Mouse (Mus musculus) embryonic facial prominence, embryonic 10.5 days (tissue): ENCODE measurements at regions not wholly inside any gene's neighbourhood (a gene's known extent, or its start where the extent isn't known, plus 50 kb on each side); places are given as distances from the start of the nearest gene placed in this dataset.

Experiments
- DNase-seq: peaks from one replicate; pipeline ENCODE4 v3.0.0-alpha.2; 2017; ENCODE audit warnings: low spot score
- H3K27ac ChIP-seq: fragments of 300-500 bp; sonication (generic); replicated peaks from 2 replicates; pipeline ENCODE4 v1.5.1; 2016; ENCODE audit warnings: mild to moderate bottlenecking
- H3K27me3 ChIP-seq: fragments of 300-500 bp; sonication (generic); replicated peaks from 2 replicates; pipeline ENCODE4 v1.6.1; 2016; ENCODE audit warnings: low read depth, mild to moderate bottlenecking; ENCODE audit not compliant: poor library complexity, severe bottlenecking
- H3K36me3 ChIP-seq: fragments of 300-500 bp; sonication (generic); replicated peaks from 2 replicates; pipeline ENCODE4 v1.6.1; 2016; ENCODE audit warnings: mild to moderate bottlenecking, moderate library complexity
- H3K4me1 ChIP-seq: fragments of 300-500 bp; sonication (generic); 2 replicates; pipeline ENCODE4 v1.6.1; 2016
- H3K4me3 ChIP-seq: fragments of 300-500 bp; sonication (generic); 2 replicates; pipeline ENCODE4 v1.5.1; 2016; ENCODE audit warnings: mild to moderate bottlenecking, moderate library complexity
- H3K9me3 ChIP-seq: fragments of 300-500 bp; sonication (generic); 2 replicates; pipeline ENCODE4 v1.6.1; 2016; ENCODE audit warnings: mild to moderate bottlenecking
- WGBS: fragments of 180-500 bp; shearing (Covaris S2); methylation state at CpG from one replicate; pipeline ENCODE4 v1.1.7; 2016; 5-methylcytosine and 5-hydroxymethylcytosine counted together

DNA sequence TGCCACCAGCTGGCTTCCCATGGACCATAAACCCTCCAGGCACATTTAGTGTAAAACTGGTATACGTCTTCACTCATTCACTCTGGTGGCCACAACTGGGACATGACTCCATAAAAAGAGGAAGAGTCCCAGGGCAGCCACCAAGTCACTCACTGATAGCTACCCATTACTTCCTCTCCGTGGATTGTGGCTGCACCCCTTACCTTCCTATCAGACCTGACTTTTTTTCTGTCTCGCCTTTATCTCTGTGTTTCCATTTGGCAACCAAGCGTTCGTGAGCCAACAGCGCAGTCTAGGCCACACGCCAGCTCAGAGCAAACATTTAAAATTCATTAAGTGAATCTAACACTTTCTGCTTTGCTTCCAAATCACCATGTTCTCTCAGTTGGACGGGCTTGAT is 53.9 kb upstream of the Slc44a1 start:
- H3K4me1 ChIP-seq, result no peaks in the 10 kb centered on the region
- no peaks in the 10 kb centered on the region for H3K27me3 ChIP-seq
- no peaks in the 10 kb centered on the region for H3K36me3 ChIP-seq
- no peaks in the 10 kb centered on the region for H3K9me3 ChIP-seq
- H3K4me3 ChIP-seq, result no peak overlapping the region
- H3K27ac ChIP-seq, result no peak overlapping the region
- WGBS, result 93% methylated on average over 8 of the region's 8 CpGs
- DNase-seq, result no peak

GRCm38 (mm10) chr4:53384761-53385160 is 55.5 kb upstream of the Slc44a1 start:
- Histone ChIP-seq H3K27ac (no peak overlapping the region), H3K4me3 (no peak overlapping the region), H3K36me3 (no peaks in the 10 kb centered on the region), H3K4me1 (no peaks in the 10 kb centered on the region), H3K27me3 (no peaks in the 10 kb centered on the region), H3K9me3 (no peaks in the 10 kb centered on the region)
- WGBS, result 48% methylated on average over 6 of the region's 6 CpGs
- peak; percentile 57 for DNase-seq

DNA sequence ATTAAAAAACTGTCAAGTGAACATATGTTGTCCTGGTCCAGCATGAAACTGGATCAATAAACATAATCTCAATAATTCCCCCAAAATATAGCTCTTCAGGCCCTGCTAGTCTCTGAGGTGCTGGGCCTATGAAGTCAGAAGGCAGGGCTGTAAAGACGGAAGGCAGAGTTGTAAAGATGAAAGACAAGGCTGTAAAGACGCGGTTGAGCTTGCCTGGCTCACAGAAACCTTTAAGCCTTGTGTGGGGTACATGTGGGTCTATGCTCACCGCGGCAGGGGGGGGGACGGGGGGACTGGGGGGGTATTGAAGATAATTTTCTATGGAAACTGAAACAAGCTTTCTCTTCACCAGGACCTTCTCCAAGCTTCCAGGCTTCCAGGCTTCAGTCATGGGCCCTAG is 56.1 kb upstream of the Slc44a1 start:
- no peaks in the 10 kb centered on the region for H3K36me3 ChIP-seq
- H3K4me1 ChIP-seq, result no peaks in the 10 kb centered on the region
- no peaks in the 10 kb centered on the region for H3K27me3 ChIP-seq
- H3K4me3 ChIP-seq, result no peak overlapping the region
- no peak overlapping the region for H3K27ac ChIP-seq
- WGBS, result 80% methylated on average over 6 of the region's 6 CpGs
- DNase-seq, result no peak
- H3K9me3 ChIP-seq, result no peaks in the 10 kb centered on the region

DNA sequence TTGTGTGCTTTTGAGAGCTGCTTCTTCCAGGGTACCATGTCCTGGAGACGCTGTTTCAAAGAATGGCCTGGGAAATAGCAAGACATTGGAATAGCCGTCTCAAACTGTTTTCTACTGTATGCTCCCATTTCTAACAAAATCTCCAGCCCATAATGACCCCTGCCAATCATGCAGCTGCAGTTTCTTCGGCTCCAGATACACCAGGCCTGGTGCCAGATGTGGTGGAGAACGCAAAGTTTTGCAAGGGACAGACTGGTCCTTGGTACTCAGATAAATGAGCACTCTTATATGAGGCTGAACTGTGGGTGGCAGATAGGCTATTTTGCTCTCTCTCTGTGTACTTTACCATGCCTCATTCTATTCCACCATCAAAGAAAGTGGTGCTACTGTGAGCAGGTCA is 58.2 kb upstream of the Slc44a1 start:
- H3K4me3 ChIP-seq, result no peak overlapping the region
- DNase-seq, result no peak
- no peaks in the 10 kb centered on the region for H3K9me3 ChIP-seq
- H3K27ac ChIP-seq, result no peak overlapping the region
- no peaks in the 10 kb centered on the region for H3K4me1 ChIP-seq
- no peaks in the 10 kb centered on the region for H3K36me3 ChIP-seq
- no peaks in the 10 kb centered on the region for H3K27me3 ChIP-seq
- 73% methylated on average over 4 of the region's 4 CpGs for WGBS

- H3K27me3 ChIP-seq, result no peaks in the 10 kb centered on the region
- DNase-seq, result no peak
- no peak overlapping the region for H3K27ac ChIP-seq
- H3K36me3 ChIP-seq, result no peaks in the 10 kb centered on the region
- 89% methylated on average over 1 of the region's 1 CpGs for WGBS
- H3K4me1 ChIP-seq, result no peaks in the 10 kb centered on the region
- no peaks in the 10 kb centered on the region for H3K9me3 ChIP-seq
- no peak overlapping the region for H3K4me3 ChIP-seq
These were observed 60.4 kb upstream of the Slc44a1 start for GRCm38 (mm10) chr4:53379855-53380254.

DNA sequence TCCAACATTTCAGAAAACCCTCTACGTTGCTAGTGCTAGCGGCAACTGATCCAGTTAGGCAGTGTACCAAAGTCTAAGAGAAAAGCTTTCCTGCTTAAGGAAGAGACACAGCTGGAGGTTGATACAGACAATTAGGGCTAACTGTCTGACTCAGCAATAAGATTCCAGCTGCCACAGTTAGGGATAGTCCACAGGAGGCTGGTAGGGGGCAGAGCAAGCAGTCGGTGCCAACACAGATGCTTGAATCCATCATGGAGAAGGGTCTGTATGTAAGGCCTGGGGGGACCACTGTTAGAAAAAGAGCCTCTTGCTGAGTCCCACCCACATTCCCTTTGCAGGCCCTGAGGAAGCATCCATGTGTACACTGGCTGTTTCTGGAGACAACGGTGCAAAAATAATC is 63.2 kb upstream of the Slc44a1 start:
- H3K36me3 ChIP-seq, result no peaks in the 10 kb centered on the region
- no peak for DNase-seq

GRCm38 (mm10) chr4:53356374-53356773 is 83.8 kb upstream of the Slc44a1 start:
- Histone ChIP-seq H3K27me3 (no peaks in the 10 kb centered on the region), H3K4me1 (peaks cover 5% of the 10 kb centered on the region; the same call in 1 of the 2 replicates), H3K4me3 (no peak overlapping the region), H3K27ac (no peak overlapping the region), H3K36me3 (no peaks in the 10 kb centered on the region), H3K9me3 (no peaks in the 10 kb centered on the region)
- 77% methylated on average over 2 of the region's 2 CpGs for WGBS
- no peak for DNase-seq

More for the DNA sequence above, 63.2 kb upstream of the Slc44a1 start:
- Histone ChIP-seq H3K9me3 (no peaks in the 10 kb centered on the region), H3K27ac (no peak overlapping the region), H3K27me3 (no peaks in the 10 kb centered on the region), H3K4me3 (no peak overlapping the region), H3K4me1 (no peaks in the 10 kb centered on the region)
- WGBS, result 79% methylated on average over 4 of the region's 4 CpGs

- WGBS, result 42% methylated on average over 5 of the region's 5 CpGs
- Histone ChIP-seq H3K27ac (no peak overlapping the region), H3K36me3 (no peaks in the 10 kb centered on the region), H3K27me3 (no peaks in the 10 kb centered on the region), H3K9me3 (no peaks in the 10 kb centered on the region), H3K4me3 (no peak overlapping the region), H3K4me1 (peaks cover 5% of the 10 kb centered on the region; the same call in 1 of the 2 replicates)
- DNase-seq, result no peak
These were observed 85.3 kb upstream of the Slc44a1 start for GRCm38 (mm10) chr4:53354961-53355360.

DNA sequence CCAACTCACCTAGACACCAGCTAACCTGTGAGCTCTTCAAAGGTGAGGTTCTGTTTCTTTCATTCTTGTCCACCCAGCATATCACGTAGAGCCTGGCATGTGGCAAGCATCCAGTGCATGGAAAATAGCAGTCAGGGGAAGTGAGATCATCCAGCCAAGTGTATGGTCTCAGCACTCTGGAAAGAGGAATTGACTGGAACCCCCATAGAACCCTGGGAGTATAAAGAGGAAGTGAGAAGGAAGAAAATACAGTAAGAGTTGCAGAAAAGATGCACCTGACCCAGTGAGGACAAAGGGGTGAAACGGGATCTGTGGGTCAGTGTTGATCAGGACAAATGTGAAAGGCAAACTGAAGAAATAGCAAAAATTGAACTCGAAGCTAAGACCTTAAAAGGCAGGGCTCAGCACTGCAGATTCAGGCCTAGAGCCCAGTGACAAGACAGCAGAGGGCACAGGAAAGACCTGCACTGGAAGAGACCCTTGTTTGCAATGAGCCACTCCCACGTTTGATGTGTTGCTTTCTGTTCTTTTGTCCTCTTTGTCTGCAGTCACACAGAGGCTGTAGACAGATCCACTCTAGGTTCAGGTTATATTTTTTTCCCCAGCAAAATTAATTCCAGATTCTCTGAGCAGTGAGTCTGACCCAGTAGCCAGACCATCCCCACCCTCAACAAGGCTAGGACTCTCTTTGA is 86.7 kb upstream of the Slc44a1 start:
- no peaks in the 10 kb centered on the region for H3K9me3 ChIP-seq
- H3K27ac ChIP-seq, result no peak overlapping the region; the same call in 1 of the 2 replicates
- peaks cover 5% of the 10 kb centered on the region; the same call in 1 of the 2 replicates for H3K4me1 ChIP-seq
- H3K4me3 ChIP-seq, result no peak overlapping the region
- DNase-seq, result no peak
- 59% methylated on average over 4 of the region's 4 CpGs for WGBS
- H3K36me3 ChIP-seq, result no peaks in the 10 kb centered on the region
- H3K27me3 ChIP-seq, result no peaks in the 10 kb centered on the region

DNA sequence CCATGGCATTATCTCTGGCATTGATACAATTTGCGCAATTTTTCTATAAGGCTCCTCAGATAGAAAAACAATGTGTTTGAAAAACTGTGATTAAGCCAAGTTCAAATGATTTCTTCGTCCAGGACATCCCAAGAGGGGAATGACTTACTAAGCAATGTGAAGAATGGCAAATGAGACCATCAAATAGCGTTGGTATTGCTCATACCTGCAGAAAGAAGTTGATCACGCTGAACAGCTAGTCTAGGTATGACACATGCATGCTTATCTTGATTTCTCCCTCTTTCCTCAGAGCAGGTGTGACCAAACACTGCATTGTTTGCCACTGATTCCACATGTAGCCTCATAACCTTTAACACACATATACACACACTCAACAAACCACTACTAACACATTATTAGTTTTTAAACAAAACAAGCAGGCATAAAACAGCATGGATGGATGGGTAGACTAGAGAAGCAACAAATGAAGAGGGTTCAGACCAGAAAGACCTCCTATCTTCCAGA is 89.1 kb upstream of the Slc44a1 start:
- H3K27me3 ChIP-seq, result no peaks in the 10 kb centered on the region
- H3K27ac ChIP-seq, result no peak overlapping the region
- no peaks in the 10 kb centered on the region for H3K36me3 ChIP-seq
- no peak for DNase-seq
- no peak overlapping the region for H3K4me3 ChIP-seq
- no peaks in the 10 kb centered on the region for H3K9me3 ChIP-seq
- peaks cover 5% of the 10 kb centered on the region; the same call in 1 of the 2 replicates for H3K4me1 ChIP-seq
- 90% methylated on average over 4 of the region's 4 CpGs for WGBS

- WGBS, result 90% methylated on average over 4 of the region's 4 CpGs
- no peak overlapping the region for H3K4me3 ChIP-seq
- H3K36me3 ChIP-seq, result no peaks in the 10 kb centered on the region
- H3K27me3 ChIP-seq, result no peaks in the 10 kb centered on the region
- H3K9me3 ChIP-seq, result peaks cover 6% of the 10 kb centered on the region; the same call in 1 of the 2 replicates
- DNase-seq, result no peak
- H3K27ac ChIP-seq, result no peak overlapping the region
- no peaks in the 10 kb centered on the region for H3K4me1 ChIP-seq
These were observed 94.9 kb upstream of the Slc44a1 start for GRCm38 (mm10) chr4:53345346-53345745.

- no peak overlapping the region for H3K27ac ChIP-seq
- no peak for DNase-seq
- 81% methylated on average over 8 of the region's 8 CpGs for WGBS
- no peaks in the 10 kb centered on the region for H3K27me3 ChIP-seq
- H3K4me3 ChIP-seq, result no peak overlapping the region
- no peaks in the 10 kb centered on the region for H3K36me3 ChIP-seq
- peaks cover 4% of the 10 kb centered on the region; the same call in 1 of the 2 replicates for H3K4me1 ChIP-seq
- H3K9me3 ChIP-seq, result peaks cover 6% of the 10 kb centered on the region; the same call in 1 of the 2 replicates
These were observed 95.7 kb upstream of the Slc44a1 start for GRCm38 (mm10) chr4:53344546-53344945.

GRCm38 (mm10) chr4:53341181-53341580 is 99.0 kb upstream of the Slc44a1 start:
- no peak for DNase-seq
- no peaks in the 10 kb centered on the region for H3K27me3 ChIP-seq
- no peaks in the 10 kb centered on the region for H3K36me3 ChIP-seq
- 91% methylated on average over 4 of the region's 4 CpGs for WGBS
- H3K9me3 ChIP-seq, result peaks cover 6% of the 10 kb centered on the region; the same call in 1 of the 2 replicates
- no peak overlapping the region for H3K4me3 ChIP-seq
- no peak overlapping the region for H3K27ac ChIP-seq
- H3K4me1 ChIP-seq, result peaks cover 19% of the 10 kb centered on the region
